Mouse (Mus musculus) splenic B cell, adult 2 months (primary cell): ENCODE measurements around the gene Apbb2.

ENCODE experiments used
- DNase-seq: peaks from one replicate; pipeline ENCODE4 v3.0.0-alpha.2; 2011; ENCODE audit warnings: low read depth, low spot score
- H3K27me3 ChIP-seq: 2 replicates; pipeline ENCODE4 v1.6.1; 2012; ENCODE audit warnings: mild to moderate bottlenecking, low read length, moderate library complexity, mixed read lengths; ENCODE audit not compliant: control insufficient read depth, poor library complexity, insufficient read depth, severe bottlenecking
- H3K36me3 ChIP-seq: 2 replicates; pipeline ENCODE4 v1.6.1; 2012; ENCODE audit warnings: mild to moderate bottlenecking, low read length, moderate library complexity, mixed read lengths; ENCODE audit not compliant: control insufficient read depth, poor library complexity, insufficient read depth, severe bottlenecking

The Apbb2 gene

DNA sequence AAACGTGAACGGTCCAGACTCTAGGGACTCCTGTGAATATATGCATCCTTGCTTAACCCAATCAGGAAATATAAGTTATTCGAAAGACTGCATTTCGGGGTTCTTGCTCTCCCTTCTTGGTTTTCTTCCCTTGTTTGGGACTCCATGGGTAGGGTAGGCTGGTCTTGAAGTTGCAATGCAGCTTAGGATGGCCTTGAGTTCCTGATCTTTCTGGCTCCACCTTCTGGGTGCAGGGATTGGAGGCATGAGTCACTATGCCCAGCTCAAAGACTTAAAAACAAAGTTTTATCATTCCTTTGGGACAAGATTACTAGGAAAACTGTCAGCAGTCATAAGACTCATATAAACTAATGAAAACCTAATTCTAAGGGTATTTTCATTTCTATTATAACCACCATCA, 195.1 kb downstream of the Apbb2 start:
- no peaks in the 10 kb centered on the region for H3K27me3 ChIP-seq
- DNase-seq: no peak

DNA sequence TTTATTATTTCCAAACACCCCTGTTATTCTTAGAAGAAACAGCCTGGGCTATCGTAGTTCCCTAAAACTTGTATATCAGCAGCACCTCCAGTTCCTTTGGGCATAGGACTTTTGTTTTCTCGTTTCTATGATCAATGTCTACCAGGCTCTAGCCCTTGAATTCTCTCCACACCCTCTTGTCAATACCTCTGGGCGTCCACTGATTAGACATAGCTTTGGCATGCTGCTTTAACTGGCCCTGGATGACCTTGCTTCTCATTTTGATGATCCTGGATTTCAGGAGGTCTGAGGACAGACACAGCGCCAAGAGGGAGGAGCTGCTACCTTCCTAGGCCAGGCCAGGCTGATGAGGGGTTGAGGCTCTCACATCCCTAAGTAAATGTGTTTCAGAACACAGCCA, 196.6 kb downstream of the Apbb2 start:
- DNase-seq: no peak
- H3K27me3 ChIP-seq: no peaks in the 10 kb centered on the region
- no peaks in the 10 kb centered on the region for H3K36me3 ChIP-seq

More for the DNA sequence above, 195.1 kb downstream of the Apbb2 start:
- H3K36me3 ChIP-seq: no peaks in the 10 kb centered on the region

DNA sequence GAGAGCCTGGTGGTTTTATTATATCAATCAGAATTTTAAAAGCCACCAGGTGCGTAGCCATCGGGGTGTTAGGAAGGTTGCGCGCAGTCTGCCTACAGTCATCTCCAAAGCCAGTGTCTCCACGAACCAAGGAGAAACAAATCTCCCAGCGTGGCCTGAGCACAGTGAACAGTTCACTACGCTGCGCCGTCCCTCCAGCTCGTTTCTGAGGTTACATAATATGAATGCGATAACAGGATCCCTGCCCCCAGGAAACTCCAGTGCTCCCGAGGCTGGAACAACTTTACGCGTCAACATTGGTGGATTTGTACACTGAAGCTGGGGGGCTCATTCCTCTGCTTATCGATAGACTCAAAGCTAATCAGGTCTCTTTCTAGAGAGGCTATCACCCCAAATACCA, 197.4 kb downstream of the Apbb2 start:
- no peaks in the 10 kb centered on the region for H3K27me3 ChIP-seq
- H3K36me3 ChIP-seq: no peaks in the 10 kb centered on the region
- no peak for DNase-seq

DNA sequence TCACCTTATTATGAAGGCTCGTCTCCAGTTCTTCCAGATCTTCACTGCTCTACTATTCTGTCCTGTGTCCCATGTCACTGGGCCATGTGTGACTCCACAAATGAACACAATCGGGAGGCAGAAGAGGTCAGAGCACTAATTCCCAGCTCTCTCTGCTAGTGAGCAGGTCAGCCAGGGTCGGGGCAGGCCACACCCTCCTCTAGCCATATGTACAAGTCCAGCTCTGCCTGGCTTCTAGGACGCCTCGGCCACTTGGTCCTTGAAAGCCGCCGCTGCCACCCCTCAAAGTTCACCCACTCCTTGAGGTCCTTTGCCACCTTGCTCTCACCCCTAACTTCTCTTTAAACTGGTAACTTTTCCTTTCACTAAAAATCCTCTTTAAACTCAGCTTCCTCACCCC, 198.6 kb downstream of the Apbb2 start:
- Histone ChIP-seq H3K36me3 (no peaks in the 10 kb centered on the region), H3K27me3 (no peaks in the 10 kb centered on the region)
- DNase-seq: no peak

- Histone ChIP-seq H3K36me3 (no peaks in the 10 kb centered on the region), H3K27me3 (no peaks in the 10 kb centered on the region)
- DNase-seq: no peak
These were observed 201.3 kb downstream of the Apbb2 start for GRCm38 (mm10) chr5:66417289-66417688.

GRCm38 (mm10) chr5:66415700-66416543, 202.7 kb downstream of the Apbb2 start:
- Histone ChIP-seq H3K27me3 (no peaks in the 10 kb centered on the region), H3K36me3 (no peaks in the 10 kb centered on the region)
- no peak for DNase-seq

- no peak for DNase-seq
- no peaks in the 10 kb centered on the region for H3K36me3 ChIP-seq
- H3K27me3 ChIP-seq: no peaks in the 10 kb centered on the region
These were observed 203.4 kb downstream of the Apbb2 start for GRCm38 (mm10) chr5:66415033-66415697.

GRCm38 (mm10) chr5:66413402-66413801, 205.2 kb downstream of the Apbb2 start:
- no peaks in the 10 kb centered on the region for H3K27me3 ChIP-seq
- no peak for DNase-seq
- H3K36me3 ChIP-seq: no peaks in the 10 kb centered on the region

- Histone ChIP-seq H3K27me3 (no peaks in the 10 kb centered on the region), H3K36me3 (no peaks in the 10 kb centered on the region)
- no peak for DNase-seq
These were observed 205.8 kb downstream of the Apbb2 start for GRCm38 (mm10) chr5:66412821-66413220.

- H3K27me3 ChIP-seq: peaks cover 2% of the 10 kb centered on the region; the same call in 1 of the 2 replicates
- no peak for DNase-seq
- no peaks in the 10 kb centered on the region for H3K36me3 ChIP-seq
These were observed 210.0 kb downstream of the Apbb2 start for GRCm38 (mm10) chr5:66408546-66408945.

- DNase-seq: no peak
- Histone ChIP-seq H3K36me3 (no peaks in the 10 kb centered on the region), H3K27me3 (peaks cover 2% of the 10 kb centered on the region; the same call in 1 of the 2 replicates)
These were observed 210.6 kb downstream of the Apbb2 start for GRCm38 (mm10) chr5:66407948-66408347.

DNA sequence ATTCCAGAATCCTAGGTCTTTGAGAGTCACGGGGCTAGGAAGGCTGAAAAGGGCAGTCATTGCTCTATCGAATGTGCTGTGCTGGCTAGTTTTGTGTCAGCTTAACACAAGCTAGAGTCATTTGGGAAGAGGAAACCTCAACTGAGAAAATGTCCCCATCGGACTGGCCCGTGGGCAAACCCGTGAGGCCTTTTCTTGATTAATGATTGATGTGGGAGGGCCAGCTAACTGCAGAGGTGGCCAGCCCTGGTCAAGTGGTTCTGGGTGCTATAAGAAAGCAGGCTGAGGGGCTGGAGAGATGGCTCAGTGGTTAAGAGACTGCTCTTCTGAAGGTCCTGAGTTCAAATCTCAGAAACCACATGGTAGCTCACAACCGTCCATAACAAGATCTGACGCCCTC, 212.2 kb downstream of the Apbb2 start:
- no peak for DNase-seq
- H3K27me3 ChIP-seq: peaks cover 2% of the 10 kb centered on the region; the same call in 1 of the 2 replicates
- no peaks in the 10 kb centered on the region for H3K36me3 ChIP-seq

DNA sequence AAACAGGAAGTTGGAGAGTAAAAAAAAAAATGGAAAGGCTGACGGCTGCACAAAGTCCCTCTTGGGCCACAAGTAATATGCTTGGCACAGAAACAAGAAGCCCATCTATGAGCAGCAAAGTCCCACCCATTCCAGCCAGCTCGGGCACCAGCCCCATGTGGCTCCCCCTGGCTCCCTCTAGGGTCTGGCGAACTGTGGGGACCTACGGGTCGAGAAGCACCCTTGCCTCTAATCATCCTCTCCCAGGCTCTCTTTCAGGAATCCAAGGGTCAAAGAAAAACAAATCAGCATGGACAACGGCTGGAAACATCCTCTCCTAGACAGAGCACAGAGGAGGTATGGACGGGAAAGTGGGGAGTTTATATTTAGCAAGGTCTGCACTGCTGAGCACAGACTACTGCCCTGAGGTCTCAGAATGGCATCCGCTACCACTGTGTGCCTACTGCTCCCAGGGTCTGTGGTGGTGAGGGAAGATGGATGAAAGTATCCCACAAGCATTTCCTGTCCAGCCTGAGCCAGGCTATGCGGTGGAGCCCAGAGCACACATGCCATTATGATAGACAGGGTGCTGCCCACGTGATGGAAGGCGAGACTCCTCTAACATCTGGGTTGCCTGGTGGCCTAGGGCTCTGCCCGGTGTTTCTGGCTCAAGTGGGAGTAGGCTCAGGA, 212.7 kb downstream of the Apbb2 start:
- no peak for DNase-seq
- Histone ChIP-seq H3K27me3 (peaks cover 2% of the 10 kb centered on the region; the same call in 1 of the 2 replicates), H3K36me3 (no peaks in the 10 kb centered on the region)

GRCm38 (mm10) chr5:66405305-66405704, 213.3 kb downstream of the Apbb2 start:
- DNase-seq: no peak

DNA sequence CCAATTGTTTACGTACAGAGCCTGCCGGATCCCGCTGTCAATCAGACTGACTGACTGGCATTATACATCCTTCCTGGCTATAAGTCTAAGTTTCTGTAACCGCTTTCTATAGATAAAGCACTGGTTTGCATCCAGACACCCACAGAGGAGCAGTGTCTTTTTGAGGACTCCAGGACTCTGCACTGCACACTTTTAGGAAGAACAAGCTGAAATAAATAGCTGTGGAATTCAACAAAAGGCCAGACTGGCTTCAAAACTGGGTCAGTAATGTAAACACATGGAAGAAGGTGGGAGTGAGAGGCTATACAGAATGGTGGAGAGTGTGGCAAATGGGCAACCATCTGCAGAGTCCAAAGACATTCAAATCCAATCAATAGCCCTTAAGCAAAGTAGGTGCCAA, 218.0 kb downstream of the Apbb2 start:
- Histone ChIP-seq H3K36me3 (no peaks in the 10 kb centered on the region), H3K27me3 (peaks cover 2% of the 10 kb centered on the region; the same call in 1 of the 2 replicates)

More at GRCm38 (mm10) chr5:66405305-66405704, 213.3 kb downstream of the Apbb2 start:
- Histone ChIP-seq H3K36me3 (no peaks in the 10 kb centered on the region), H3K27me3 (peaks cover 2% of the 10 kb centered on the region; the same call in 1 of the 2 replicates)

More for the DNA sequence above, 218.0 kb downstream of the Apbb2 start:
- DNase-seq: no peak
